Mouse (Mus musculus) C2C12 (cell line): ENCODE data around the gene Cpt1b.

ENCODE experiments used
- CTCF ChIP-seq: IDR thresholded peaks from one replicate; pipeline ENCODE4 v1.5.1; 2011; ENCODE audit not compliant: control insufficient read depth, insufficient read depth, insufficient read length
- FOSL1 ChIP-seq: IDR thresholded peaks from one replicate; pipeline ENCODE4 v1.8.0; 2011; ENCODE audit warnings: mild to moderate bottlenecking, low read length; ENCODE audit not compliant: poor library complexity, insufficient read depth, severe bottlenecking
- MAX ChIP-seq: IDR thresholded peaks from one replicate; pipeline ENCODE4 v1.6.1; 2011; ENCODE audit warnings: mild to moderate bottlenecking, control low read depth
- MYOD1 ChIP-seq: IDR thresholded peaks from one replicate; pipeline ENCODE4 v1.6.1; 2011; ENCODE audit warnings: low read depth; ENCODE audit not compliant: control insufficient read depth, insufficient read length
- MYOG ChIP-seq: IDR thresholded peaks from one replicate; pipeline ENCODE4 v1.6.1; 2011; ENCODE audit not compliant: control insufficient read depth, insufficient read length; ENCODE audit errors: extremely low read depth

- TF ChIP-seq MYOD1, result no peak
- TF ChIP-seq CTCF, result peak; percentile 92
- TF ChIP-seq MAX, result peak; percentile 97
- no peak for TF ChIP-seq MYOG
- TF ChIP-seq FOSL1, result no peak
Observed at GRCm38 (mm10) chr15:89373762-89374248, 51.9 kb downstream of the Cpt1b start, which contains the start of gene Sco2.
